Mouse (Mus musculus): ENCODE data around the gene Tgm2. TPM values are rescaled to one million over a fixed set of nuclear protein-coding genes. Genes with fewer than 3 reads are reported as not detected.

Gene Tgm2
- 56.0 and 63.4 TPM in 2 replicates for polyA plus RNA-seq (2014; fragmentation: Nextera tagmentation; extraction: Ambion mirVana)

- H3K36me3 ChIP-seq (ENCODE audit: control insufficient read depth, insufficient read depth, low read length): peaks cover 6% of the 10 kb centered on the region; the same call in 1 of the 2 replicates
- H3K4me3 ChIP-seq (ENCODE audit: low read depth, low read length): peak within 1 kb of the TSS; percentile 49
- peak within 1 kb of the TSS; percentile 68 for H3K4me2 ChIP-seq (replicated peaks; ENCODE audit: low read depth, low read length)
- H3K9me3 ChIP-seq (ENCODE audit: control insufficient read depth, low read depth, low read length): peaks cover 4% of the 10 kb centered on the region; the same call in 1 of the 2 replicates
- ATAC-seq (ENCODE audit: insufficient number of reproducible peaks, insufficient read depth, low FRiP score, low read depth): peak; percentile 79
- H3K27ac ChIP-seq (ENCODE audit: low read length): peak within 1 kb of the TSS; percentile 15; the same call in 1 of the 2 replicates
- WGBS: 2% methylated on average over 29 of the region's 33 CpGs
- H3K27me3 ChIP-seq (ENCODE audit: control insufficient read depth, insufficient read depth, low read length): no peaks in the 10 kb centered on the region
- peak within 1 kb of the TSS; percentile 40; the same call in 1 of the 2 replicates for H3K9ac ChIP-seq (replicated peaks; ENCODE audit: low read depth, low read length)
- peaks cover 34% of the 10 kb centered on the region for H3K4me1 ChIP-seq (ENCODE audit: control insufficient read depth, insufficient read depth, low read length)
These were observed at the start of gene Tgm2 for GRCm38 (mm10) chr2:158146223-158146622. TSS of gene Tgm2 (minus strand) at chr2:158146436.

GRCm38 (mm10) chr2:158194945-158195640, 48.9 kb upstream of the Tgm2 start:
- Histone ChIP-seq H3K27me3 (ENCODE audit: control insufficient read depth, insufficient read depth, low read length) (no peaks in the 10 kb centered on the region), H3K4me3 (ENCODE audit: low read depth, low read length) (no peak overlapping the region), H3K9ac (replicated peaks; ENCODE audit: low read depth, low read length) (no peak overlapping the region), H3K27ac (ENCODE audit: low read length) (no peak overlapping the region; the same call in 1 of the 2 replicates), H3K4me1 (ENCODE audit: control insufficient read depth, insufficient read depth, low read length) (0 out of 2 replicates have a peak, but pooled peaks cover 3% of the 10 kb centered on the region), H3K9me3 (ENCODE audit: control insufficient read depth, low read depth, low read length) (no peaks in the 10 kb centered on the region), H3K36me3 (ENCODE audit: control insufficient read depth, insufficient read depth, low read length) (no peaks in the 10 kb centered on the region), H3K4me2 (replicated peaks; ENCODE audit: low read depth, low read length) (no peak overlapping the region)
- WGBS: 19% methylated on average over 10 of the region's 10 CpGs
- ATAC-seq (ENCODE audit: insufficient number of reproducible peaks, insufficient read depth, low FRiP score, low read depth): no peak

GRCm38 (mm10) chr2:158193611-158194336, 47.5 kb upstream of the Tgm2 start:
- WGBS: 60% methylated on average over 10 of the region's 10 CpGs
- H3K9ac ChIP-seq (replicated peaks; ENCODE audit: low read depth, low read length): no peak overlapping the region
- no peaks in the 10 kb centered on the region for H3K27me3 ChIP-seq (ENCODE audit: control insufficient read depth, insufficient read depth, low read length)
- no peaks in the 10 kb centered on the region for H3K36me3 ChIP-seq (ENCODE audit: control insufficient read depth, insufficient read depth, low read length)
- no peaks in the 10 kb centered on the region for H3K9me3 ChIP-seq (ENCODE audit: control insufficient read depth, low read depth, low read length)
- H3K27ac ChIP-seq (ENCODE audit: low read length): no peak overlapping the region
- no peak for ATAC-seq (ENCODE audit: insufficient number of reproducible peaks, insufficient read depth, low FRiP score, low read depth)
- no peak overlapping the region for H3K4me3 ChIP-seq (ENCODE audit: low read depth, low read length)
- no peak overlapping the region for H3K4me2 ChIP-seq (replicated peaks; ENCODE audit: low read depth, low read length)
- H3K4me1 ChIP-seq (ENCODE audit: control insufficient read depth, insufficient read depth, low read length): peaks cover 7% of the 10 kb centered on the region

- Histone ChIP-seq H3K27me3 (ENCODE audit: control insufficient read depth, insufficient read depth, low read length) (no peaks in the 10 kb centered on the region), H3K9ac (replicated peaks; ENCODE audit: low read depth, low read length) (no peak overlapping the region), H3K9me3 (ENCODE audit: control insufficient read depth, low read depth, low read length) (no peaks in the 10 kb centered on the region), H3K4me2 (replicated peaks; ENCODE audit: low read depth, low read length) (no peak overlapping the region), H3K4me1 (ENCODE audit: control insufficient read depth, insufficient read depth, low read length) (peaks cover 9% of the 10 kb centered on the region), H3K4me3 (ENCODE audit: low read depth, low read length) (no peak overlapping the region), H3K27ac (ENCODE audit: low read length) (no peak overlapping the region), H3K36me3 (ENCODE audit: control insufficient read depth, insufficient read depth, low read length) (no peaks in the 10 kb centered on the region)
- WGBS: 48% methylated on average over 7 of the region's 7 CpGs
- peak; percentile 43; the same call in 1 of the 2 replicates for ATAC-seq (ENCODE audit: insufficient number of reproducible peaks, insufficient read depth, low FRiP score, low read depth)
These were observed 44.9 kb upstream of the Tgm2 start for GRCm38 (mm10) chr2:158191098-158191497.

GRCm38 (mm10) chr2:158189451-158189850, 43.2 kb upstream of the Tgm2 start:
- H3K27me3 ChIP-seq (ENCODE audit: control insufficient read depth, insufficient read depth, low read length): no peaks in the 10 kb centered on the region
- peaks cover 6% of the 10 kb centered on the region for H3K4me1 ChIP-seq (ENCODE audit: control insufficient read depth, insufficient read depth, low read length)
- no peak for ATAC-seq (ENCODE audit: insufficient number of reproducible peaks, insufficient read depth, low FRiP score, low read depth)
- no peak overlapping the region for H3K27ac ChIP-seq (ENCODE audit: low read length)
- H3K4me3 ChIP-seq (ENCODE audit: low read depth, low read length): no peak overlapping the region
- H3K9ac ChIP-seq (replicated peaks; ENCODE audit: low read depth, low read length): no peak overlapping the region
- no peak overlapping the region for H3K4me2 ChIP-seq (replicated peaks; ENCODE audit: low read depth, low read length)
- no peaks in the 10 kb centered on the region for H3K9me3 ChIP-seq (ENCODE audit: control insufficient read depth, low read depth, low read length)
- 74% methylated on average over 11 of the region's 11 CpGs for WGBS
- no peaks in the 10 kb centered on the region for H3K36me3 ChIP-seq (ENCODE audit: control insufficient read depth, insufficient read depth, low read length)

- Histone ChIP-seq H3K27ac (ENCODE audit: low read length) (peak overlapping the region; percentile 69), H3K9me3 (ENCODE audit: control insufficient read depth, low read depth, low read length) (no peaks in the 10 kb centered on the region), H3K9ac (replicated peaks; ENCODE audit: low read depth, low read length) (no peak overlapping the region), H3K36me3 (ENCODE audit: control insufficient read depth, insufficient read depth, low read length) (no peaks in the 10 kb centered on the region), H3K4me2 (replicated peaks; ENCODE audit: low read depth, low read length) (no peak overlapping the region), H3K27me3 (ENCODE audit: control insufficient read depth, insufficient read depth, low read length) (no peaks in the 10 kb centered on the region), H3K4me3 (ENCODE audit: low read depth, low read length) (no peak overlapping the region), H3K4me1 (ENCODE audit: control insufficient read depth, insufficient read depth, low read length) (peaks cover 6% of the 10 kb centered on the region)
- 63% methylated on average over 11 of the region's 11 CpGs for WGBS
- ATAC-seq (ENCODE audit: insufficient number of reproducible peaks, insufficient read depth, low FRiP score, low read depth): no peak
These were observed 40.1 kb upstream of the Tgm2 start for GRCm38 (mm10) chr2:158186206-158186871.

- H3K4me2 ChIP-seq (replicated peaks; ENCODE audit: low read depth, low read length): no peak overlapping the region
- 89% methylated on average over 8 of the region's 8 CpGs for WGBS
- no peak overlapping the region for H3K27ac ChIP-seq (ENCODE audit: low read length)
- ATAC-seq (ENCODE audit: insufficient number of reproducible peaks, insufficient read depth, low FRiP score, low read depth): no peak
- H3K9me3 ChIP-seq (ENCODE audit: control insufficient read depth, low read depth, low read length): no peaks in the 10 kb centered on the region
- no peaks in the 10 kb centered on the region for H3K27me3 ChIP-seq (ENCODE audit: control insufficient read depth, insufficient read depth, low read length)
- H3K36me3 ChIP-seq (ENCODE audit: control insufficient read depth, insufficient read depth, low read length): no peaks in the 10 kb centered on the region
- H3K9ac ChIP-seq (replicated peaks; ENCODE audit: low read depth, low read length): no peak overlapping the region
- H3K4me3 ChIP-seq (ENCODE audit: low read depth, low read length): no peak overlapping the region
- H3K4me1 ChIP-seq (ENCODE audit: control insufficient read depth, insufficient read depth, low read length): peaks cover 19% of the 10 kb centered on the region
These were observed 37.0 kb upstream of the Tgm2 start for GRCm38 (mm10) chr2:158183266-158183665.

- Histone ChIP-seq H3K9me3 (ENCODE audit: control insufficient read depth, low read depth, low read length) (no peaks in the 10 kb centered on the region), H3K27ac (ENCODE audit: low read length) (no peak overlapping the region), H3K4me2 (replicated peaks; ENCODE audit: low read depth, low read length) (no peak overlapping the region), H3K4me3 (ENCODE audit: low read depth, low read length) (no peak overlapping the region), H3K36me3 (ENCODE audit: control insufficient read depth, insufficient read depth, low read length) (no peaks in the 10 kb centered on the region), H3K4me1 (ENCODE audit: control insufficient read depth, insufficient read depth, low read length) (peaks cover 19% of the 10 kb centered on the region), H3K27me3 (ENCODE audit: control insufficient read depth, insufficient read depth, low read length) (no peaks in the 10 kb centered on the region), H3K9ac (replicated peaks; ENCODE audit: low read depth, low read length) (no peak overlapping the region)
- no peak for ATAC-seq (ENCODE audit: insufficient number of reproducible peaks, insufficient read depth, low FRiP score, low read depth)
- 59% methylated on average over 6 of the region's 6 CpGs for WGBS
These were observed 35.7 kb upstream of the Tgm2 start for GRCm38 (mm10) chr2:158181932-158182331.

Measured in stomach, embryonic 14.5 days (tissue).